Mouse (Mus musculus): ENCODE measurements around the gene Rpl41. TPM values are rescaled to one million over a fixed set of nuclear protein-coding genes. Genes with fewer than 3 reads are reported as not detected.

Rpl41 gene
- polyA plus RNA-seq, 1 experiment = 1,490 TPM

DNA sequence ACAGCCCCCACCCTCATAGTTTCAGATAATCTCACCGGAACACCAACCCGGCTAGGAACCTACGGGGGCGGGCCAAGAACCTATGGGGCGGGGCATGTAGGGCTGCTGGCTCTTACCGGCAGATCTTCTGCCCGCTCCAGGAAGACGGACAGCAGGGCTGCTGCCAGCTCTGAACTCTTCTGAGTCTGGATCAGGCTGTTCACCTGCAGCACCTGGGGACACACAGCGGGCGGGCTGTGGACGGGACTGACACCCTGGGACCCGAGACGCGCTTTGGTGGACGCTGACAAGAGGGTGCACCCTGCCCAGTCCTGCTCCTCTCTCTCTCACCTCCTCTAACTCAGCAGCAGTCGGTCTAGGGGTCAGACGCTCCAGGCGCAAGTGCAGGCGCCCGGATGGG is 33.1 kb downstream of the Rpl41 start:
- H3K4me1 ChIP-seq (ENCODE audit: control insufficient read depth, insufficient read depth, low read length) = peaks cover 5% of the 10 kb centered on the region; the same call in 1 of the 2 replicates
- H3K27me3 ChIP-seq (ENCODE audit: control insufficient read depth, insufficient read depth, low read length) = no peaks in the 10 kb centered on the region
- DNase-seq = no peak
- no peak overlapping the region for H3K27ac ChIP-seq (ENCODE audit: insufficient read depth, low read length)
- no peak for TF ChIP-seq CTCF (IDR thresholded peaks at IDR 0.05; ENCODE audit: borderline replicate concordance, insufficient read depth, low read depth, low read length)
- no peak overlapping the region for H3K4me3 ChIP-seq (replicated peaks; ENCODE audit: insufficient read depth, low read depth, low read length)
- WGBS = 53% methylated on average over 20 of the region's 20 CpGs

- Histone ChIP-seq H3K4me3 (replicated peaks; ENCODE audit: insufficient read depth, low read depth, low read length) (no peak overlapping the region), H3K27me3 (ENCODE audit: control insufficient read depth, insufficient read depth, low read length) (no peaks in the 10 kb centered on the region), H3K4me1 (ENCODE audit: control insufficient read depth, insufficient read depth, low read length) (peaks cover 5% of the 10 kb centered on the region; the same call in 1 of the 2 replicates), H3K27ac (ENCODE audit: insufficient read depth, low read length) (no peak overlapping the region)
- TF ChIP-seq CTCF (IDR thresholded peaks at IDR 0.05; ENCODE audit: borderline replicate concordance, insufficient read depth, low read depth, low read length) = no peak
- no peak for TF ChIP-seq POLR2A (IDR thresholded peaks at IDR 0.05; ENCODE audit: borderline replicate concordance, insufficient read depth, low read length)
- WGBS = 87% methylated on average over 4 of the region's 4 CpGs
- DNase-seq = no peak
These were observed 34.1 kb downstream of the Rpl41 start for GRCm38 (mm10) chr10:128515044-128515443.

DNA sequence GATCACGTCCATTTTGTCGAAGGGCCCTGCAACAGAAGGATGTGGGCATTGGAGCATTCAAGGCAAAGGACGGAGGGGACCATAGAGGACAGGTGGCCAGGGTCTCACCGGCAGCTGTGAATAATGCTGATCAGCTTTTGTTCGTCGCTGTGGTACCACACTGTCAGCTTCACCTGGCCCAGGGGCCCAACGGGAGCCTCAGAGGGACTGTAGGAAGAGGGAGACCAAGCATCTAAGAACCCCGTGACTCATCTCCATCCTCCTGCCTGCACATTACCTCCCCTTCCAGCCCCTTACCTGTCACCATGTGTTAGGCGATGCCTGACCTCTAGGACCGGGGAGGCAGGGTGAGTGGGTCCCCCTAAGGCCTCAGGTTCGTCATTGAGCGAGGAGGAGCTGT is 37.3 kb downstream of the Rpl41 start:
- H3K27me3 ChIP-seq (ENCODE audit: control insufficient read depth, insufficient read depth, low read length) = no peaks in the 10 kb centered on the region
- WGBS = 86% methylated on average over 12 of the region's 12 CpGs
- no peak overlapping the region for H3K27ac ChIP-seq (ENCODE audit: insufficient read depth, low read length)
- DNase-seq = no peak
- no peaks in the 10 kb centered on the region for H3K4me1 ChIP-seq (ENCODE audit: control insufficient read depth, insufficient read depth, low read length)
- TF ChIP-seq CTCF (IDR thresholded peaks at IDR 0.05; ENCODE audit: borderline replicate concordance, insufficient read depth, low read depth, low read length) (no peak), POLR2A (IDR thresholded peaks at IDR 0.05; ENCODE audit: borderline replicate concordance, insufficient read depth, low read length) (no peak)
- H3K4me3 ChIP-seq (replicated peaks; ENCODE audit: insufficient read depth, low read depth, low read length) = no peak overlapping the region

DNA sequence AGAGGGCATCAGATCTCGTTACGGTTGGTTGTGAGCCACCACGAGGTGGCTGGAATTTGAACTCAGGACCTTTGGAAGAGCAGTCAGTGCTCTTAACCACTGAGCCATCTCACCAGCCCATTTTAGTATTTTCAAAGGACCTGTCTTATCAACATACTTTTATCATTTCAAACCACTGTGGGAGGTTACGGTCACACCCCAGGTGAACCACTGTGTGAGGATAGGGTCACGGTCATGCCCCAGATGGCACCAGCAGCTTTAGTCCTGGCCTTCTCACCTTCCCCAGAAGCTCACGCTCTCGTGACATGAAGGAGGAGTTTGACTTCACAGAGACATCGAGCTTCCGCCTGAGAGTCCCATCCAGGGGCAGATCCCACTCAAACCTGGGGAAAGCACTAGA is 37.9 kb downstream of the Rpl41 start:
- WGBS = 90% methylated on average over 9 of the region's 9 CpGs
- no peak for TF ChIP-seq POLR2A (IDR thresholded peaks at IDR 0.05; ENCODE audit: borderline replicate concordance, insufficient read depth, low read length)
- TF ChIP-seq CTCF (IDR thresholded peaks at IDR 0.05; ENCODE audit: borderline replicate concordance, insufficient read depth, low read depth, low read length) = no peak
- no peak for DNase-seq

DNA sequence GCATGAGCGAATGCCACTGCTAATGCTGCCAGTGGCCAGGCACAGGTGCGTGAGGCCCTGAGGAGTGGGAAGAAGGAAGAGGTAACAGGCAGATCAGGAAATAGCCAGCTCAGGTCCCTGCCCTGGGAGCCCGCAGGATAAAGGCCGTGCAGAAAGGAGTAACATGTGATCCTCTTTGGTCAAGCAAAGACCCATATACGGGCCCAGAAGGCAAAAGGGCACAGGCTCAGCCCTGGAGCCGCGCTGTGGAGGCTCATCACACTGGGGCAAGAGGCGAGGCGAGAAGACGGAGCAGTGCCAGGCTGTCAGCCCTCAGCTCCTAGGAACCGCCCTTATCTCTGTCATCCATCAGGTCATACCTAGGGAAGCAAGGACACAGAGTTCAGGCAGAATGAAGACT is 38.8 kb downstream of the Rpl41 start:
- DNase-seq = no peak
- Histone ChIP-seq H3K4me3 (replicated peaks; ENCODE audit: insufficient read depth, low read depth, low read length) (no peak overlapping the region), H3K27ac (ENCODE audit: insufficient read depth, low read length) (no peak overlapping the region), H3K4me1 (ENCODE audit: control insufficient read depth, insufficient read depth, low read length) (no peaks in the 10 kb centered on the region), H3K27me3 (ENCODE audit: control insufficient read depth, insufficient read depth, low read length) (no peaks in the 10 kb centered on the region)
- TF ChIP-seq CTCF (IDR thresholded peaks at IDR 0.05; ENCODE audit: borderline replicate concordance, insufficient read depth, low read depth, low read length) (no peak), POLR2A (IDR thresholded peaks at IDR 0.05; ENCODE audit: borderline replicate concordance, insufficient read depth, low read length) (no peak)
- WGBS = 88% methylated on average over 11 of the region's 11 CpGs

More for the DNA sequence above, 37.9 kb downstream of the Rpl41 start:
- no peak overlapping the region for H3K27ac ChIP-seq (ENCODE audit: insufficient read depth, low read length)
- no peaks in the 10 kb centered on the region for H3K27me3 ChIP-seq (ENCODE audit: control insufficient read depth, insufficient read depth, low read length)
- no peak overlapping the region for H3K4me3 ChIP-seq (replicated peaks; ENCODE audit: insufficient read depth, low read depth, low read length)
- no peaks in the 10 kb centered on the region for H3K4me1 ChIP-seq (ENCODE audit: control insufficient read depth, insufficient read depth, low read length)

DNA sequence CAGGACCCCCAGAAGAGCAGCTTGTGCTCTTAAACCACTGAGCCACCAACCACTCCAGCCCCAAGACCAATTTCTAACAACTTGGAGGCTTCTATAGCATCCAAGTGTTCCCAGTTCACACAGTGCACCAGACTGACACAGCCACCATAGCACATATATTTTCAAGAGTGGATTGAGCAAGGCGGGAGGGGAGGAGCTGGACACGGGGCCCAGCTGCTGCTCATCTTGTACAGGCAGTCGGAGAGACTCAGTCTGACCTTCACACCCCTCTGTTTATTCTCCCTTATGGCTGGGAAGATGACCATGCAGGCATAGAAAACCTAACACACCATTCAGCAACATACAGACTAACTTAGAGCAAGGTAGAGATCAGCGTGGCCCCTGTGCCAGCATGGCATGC is 39.3 kb downstream of the Rpl41 start:
- 83% methylated on average over 4 of the region's 4 CpGs for WGBS

GRCm38 (mm10) chr10:128509203-128509602 is 39.9 kb downstream of the Rpl41 start:
- no peak for DNase-seq
- 86% methylated on average over 9 of the region's 9 CpGs for whole genome bisulfite sequencing
- no peak overlapping the region for H3K4me3 ChIP-seq (replicated peaks; ENCODE audit: insufficient read depth, low read depth, low read length)

More for the DNA sequence above, 39.3 kb downstream of the Rpl41 start:
- Histone ChIP-seq H3K27ac (ENCODE audit: insufficient read depth, low read length) (no peak overlapping the region), H3K27me3 (ENCODE audit: control insufficient read depth, insufficient read depth, low read length) (no peaks in the 10 kb centered on the region), H3K4me3 (replicated peaks; ENCODE audit: insufficient read depth, low read depth, low read length) (no peak overlapping the region), H3K4me1 (ENCODE audit: control insufficient read depth, insufficient read depth, low read length) (0 out of 2 replicates have a peak, but pooled peaks cover under 1% of the 10 kb centered on the region)
- DNase-seq = no peak
- no peak for TF ChIP-seq CTCF (IDR thresholded peaks at IDR 0.05; ENCODE audit: borderline replicate concordance, insufficient read depth, low read depth, low read length)
- TF ChIP-seq POLR2A (IDR thresholded peaks at IDR 0.05; ENCODE audit: borderline replicate concordance, insufficient read depth, low read length) = no peak

GRCm38 (mm10) chr10:128508260-128508659 is 40.8 kb downstream of the Rpl41 start:
- no peak for DNase-seq
- Histone ChIP-seq H3K4me3 (replicated peaks; ENCODE audit: insufficient read depth, low read depth, low read length) (no peak overlapping the region), H3K27ac (ENCODE audit: insufficient read depth, low read length) (no peak overlapping the region), H3K27me3 (ENCODE audit: control insufficient read depth, insufficient read depth, low read length) (no peaks in the 10 kb centered on the region), H3K4me1 (ENCODE audit: control insufficient read depth, insufficient read depth, low read length) (0 out of 2 replicates have a peak, but pooled peaks cover 4% of the 10 kb centered on the region)
- no peak for TF ChIP-seq POLR2A (IDR thresholded peaks at IDR 0.05; ENCODE audit: borderline replicate concordance, insufficient read depth, low read length)
- no peak for TF ChIP-seq CTCF (IDR thresholded peaks at IDR 0.05; ENCODE audit: borderline replicate concordance, insufficient read depth, low read depth, low read length)
- 72% methylated on average over 9 of the region's 9 CpGs for WGBS

More at GRCm38 (mm10) chr10:128509203-128509602, 39.9 kb downstream of the Rpl41 start:
- 0 out of 2 replicates have a peak, but pooled peaks cover 4% of the 10 kb centered on the region for H3K4me1 ChIP-seq (ENCODE audit: control insufficient read depth, insufficient read depth, low read length)
- no peak for TF ChIP-seq POLR2A (IDR thresholded peaks at IDR 0.05; ENCODE audit: borderline replicate concordance, insufficient read depth, low read length)
- TF ChIP-seq CTCF (IDR thresholded peaks at IDR 0.05; ENCODE audit: borderline replicate concordance, insufficient read depth, low read depth, low read length) = no peak
- no peak overlapping the region for H3K27ac ChIP-seq (ENCODE audit: insufficient read depth, low read length)
- no peaks in the 10 kb centered on the region for H3K27me3 ChIP-seq (ENCODE audit: control insufficient read depth, insufficient read depth, low read length)
